Mouse (Mus musculus) embryonic facial prominence, embryonic 14.5 days (tissue): ENCODE data around the gene Srebf2. TPM values are rescaled to one million over a fixed set of nuclear protein-coding genes. Genes with fewer than 3 reads are reported as not detected.

Experiments
- ATAC-seq: fragments of 200-750 bp; cut with Nextera tagmentation; 2 replicates; pipeline ENCODE4 v1.8.0; 2017; ENCODE audit warnings: low read depth, moderate number of reproducible peaks, moderate TSS enrichment
- DNase-seq: peaks from one replicate; pipeline ENCODE4 v3.0.0-alpha.2; 2015; ENCODE audit warnings: low spot score
- H3K27ac ChIP-seq: fragments of 300-500 bp; sonication (generic); replicated peaks from 2 replicates; pipeline ENCODE4 v1.5.1; 2014; ENCODE audit warnings: low read depth, mild to moderate bottlenecking, low read length, moderate library complexity
- H3K27me3 ChIP-seq: fragments of 300-500 bp; sonication (generic); replicated peaks from 2 replicates; pipeline ENCODE4 v1.6.1; 2014; ENCODE audit warnings: low read length; ENCODE audit not compliant: control insufficient read depth, insufficient read depth
- H3K36me3 ChIP-seq: fragments of 300-500 bp; sonication (generic); 2 replicates; pipeline ENCODE4 v1.6.1; 2014; ENCODE audit warnings: low read length, mixed read lengths; ENCODE audit not compliant: control insufficient read depth, insufficient read depth
- H3K4me1 ChIP-seq: fragments of 300-500 bp; sonication (generic); 2 replicates; pipeline ENCODE4 v1.6.1; 2014; ENCODE audit warnings: antibody characterized with exemption, low read length; ENCODE audit not compliant: control insufficient read depth, insufficient read depth
- H3K4me2 ChIP-seq: fragments of 300-500 bp; sonication (generic); 2 replicates; pipeline ENCODE4 v1.6.1; 2014; ENCODE audit warnings: low read depth, mild to moderate bottlenecking, low read length, moderate library complexity, mixed read lengths
- H3K4me3 ChIP-seq: fragments of 300-500 bp; sonication (generic); 2 replicates; pipeline ENCODE4 v1.5.1; 2014; ENCODE audit warnings: low read depth, mild to moderate bottlenecking, low read length
- H3K9ac ChIP-seq: fragments of 300-500 bp; sonication (generic); 2 replicates; pipeline ENCODE4 v1.6.1; 2014; ENCODE audit warnings: low read depth, mild to moderate bottlenecking, low read length, moderate library complexity, mixed read lengths
- H3K9me3 ChIP-seq: fragments of 300-500 bp; sonication (generic); 2 replicates; pipeline ENCODE4 v1.6.1; 2016; ENCODE audit warnings: low read length; ENCODE audit not compliant: control insufficient read depth
- WGBS: fragments of 180-500 bp; shearing (Covaris S2); extraction: QIAGEN DNeasy Blood & Tissue Kit; methylation state at CpG from one replicate; pipeline ENCODE4 v1.1.7; 2014; 5-methylcytosine and 5-hydroxymethylcytosine counted together
- polyA plus RNA-seq: library from polyadenylated mRNA; unstranded; fragments of >200 nt; fragmentation: Nextera tagmentation; extraction: Ambion mirVana; gene quantifications from 2 replicates; pipeline ENCODE4 v1.2.1, GENCODE M21; 2014

Gene Srebf2
- polyA plus RNA-seq, 1 experiment from 2014 or later, result 99.2 TPM

DNA sequence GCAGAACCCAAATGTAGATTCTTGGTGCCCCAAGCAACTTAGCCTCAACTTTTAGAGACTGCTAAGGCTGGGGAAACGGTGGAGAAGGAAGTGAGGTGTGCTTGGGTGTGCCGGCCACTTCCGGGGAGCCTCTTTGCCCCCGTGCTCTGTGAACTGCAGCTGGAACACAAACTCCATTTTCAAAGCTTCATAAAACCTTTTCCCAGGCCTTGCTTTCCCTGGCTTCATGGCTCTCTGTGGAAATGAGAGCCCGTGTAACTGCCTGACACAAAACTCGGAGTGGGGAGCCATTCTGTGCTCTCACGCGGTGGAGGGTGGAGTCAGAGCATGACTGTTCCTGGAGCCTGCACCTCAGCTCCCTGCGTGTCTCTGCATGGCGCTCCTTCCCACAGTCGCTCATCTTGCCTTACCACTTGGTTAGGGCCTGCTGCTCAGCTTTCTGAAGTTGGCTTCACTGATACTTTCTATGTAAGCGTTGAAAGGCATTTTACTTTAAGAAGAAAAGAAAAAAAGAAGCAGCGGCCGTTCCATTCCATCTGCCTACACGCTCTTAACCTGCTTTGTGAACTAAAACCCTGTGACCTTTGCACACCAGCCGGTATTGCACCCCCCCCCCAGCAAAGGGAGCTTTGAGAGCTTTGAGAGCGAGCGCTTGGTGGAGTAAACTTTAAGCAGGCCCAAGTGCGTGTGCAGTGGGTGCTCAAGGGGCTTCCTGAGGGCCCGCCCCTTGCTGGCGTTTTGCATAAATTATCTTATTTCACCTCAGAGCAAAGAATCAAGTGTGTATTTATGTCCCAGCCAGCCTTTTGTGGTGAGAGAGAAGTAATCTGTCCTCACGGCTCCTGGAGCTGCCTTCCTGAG is 19.5 kb downstream of the Srebf2 start:
- Histone ChIP-seq H3K9me3 (no peaks in the 10 kb centered on the region), H3K36me3 (peaks cover 24% of the 10 kb centered on the region), H3K4me2 (0 out of 2 replicates have a peak overlapping the region, but pooled peaks have one; percentile 4), H3K27me3 (no peaks in the 10 kb centered on the region), H3K4me1 (peaks cover 25% of the 10 kb centered on the region), H3K27ac (peak overlapping the region; percentile 69), H3K9ac (0 out of 2 replicates have a peak overlapping the region, but pooled peaks have one; percentile 6), H3K4me3 (no peak overlapping the region)
- 56% methylated on average over 22 of the region's 22 CpGs for WGBS
- DNase-seq (peak; percentile 49), ATAC-seq (no peak; the same call in 1 of the 2 replicates)

DNA sequence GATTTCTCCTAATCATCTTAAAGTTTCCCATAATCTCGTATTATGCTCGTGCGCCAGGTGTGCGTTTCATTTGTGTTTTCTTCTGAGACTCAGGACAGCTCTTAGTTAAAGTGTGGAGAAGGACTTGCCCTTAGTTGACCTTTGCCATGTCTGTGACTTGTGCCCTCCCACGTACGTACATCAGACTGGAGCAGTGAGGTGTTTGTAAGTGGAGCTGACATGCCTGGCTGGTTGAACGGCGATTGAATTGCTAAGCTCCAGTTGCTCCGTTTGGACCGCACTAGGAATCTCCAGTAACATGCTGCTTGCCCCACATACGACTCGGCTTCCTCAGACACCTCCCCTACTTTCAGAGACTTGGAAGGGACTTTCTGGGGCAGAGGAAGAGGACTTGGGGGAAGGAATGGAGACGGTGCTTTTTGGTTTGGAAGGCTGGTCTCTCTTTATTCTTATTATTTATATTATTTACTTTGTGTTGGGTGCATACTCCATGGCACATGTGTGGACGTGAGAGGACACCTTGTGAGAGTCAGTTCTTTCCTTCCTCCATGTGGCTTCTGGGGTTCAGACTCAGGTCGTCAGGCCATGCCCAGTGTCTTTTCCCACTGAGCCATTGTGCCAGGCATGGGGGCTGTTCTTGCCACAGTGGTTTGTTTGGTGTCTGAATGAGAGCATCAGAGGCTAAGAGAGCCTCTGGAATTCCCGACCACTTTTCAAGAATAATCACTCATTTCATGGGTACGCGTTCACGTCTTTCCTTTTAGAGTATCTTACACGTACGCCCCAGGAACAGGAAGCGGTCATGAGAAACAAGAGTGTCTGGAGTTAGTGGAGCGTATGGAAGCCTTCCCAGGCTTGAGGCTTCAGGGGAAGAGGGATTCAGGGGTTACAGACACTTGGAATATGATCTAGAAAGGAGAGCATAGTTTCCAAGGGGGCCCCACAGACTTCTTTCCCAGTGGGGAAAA is 20.5 kb downstream of the Srebf2 start:
- WGBS, result 62% methylated on average over 23 of the region's 23 CpGs
- Histone ChIP-seq H3K9ac (no peak overlapping the region), H3K27me3 (no peaks in the 10 kb centered on the region), H3K36me3 (peaks cover 33% of the 10 kb centered on the region), H3K9me3 (no peaks in the 10 kb centered on the region), H3K27ac (peak overlapping the region; percentile 69), H3K4me2 (no peak overlapping the region), H3K4me3 (no peak overlapping the region), H3K4me1 (peaks cover 23% of the 10 kb centered on the region)
- ATAC-seq, result 0 out of 2 replicates have a peak, but pooled peaks have one; percentile 27
- peak; percentile 49 for DNase-seq

DNA sequence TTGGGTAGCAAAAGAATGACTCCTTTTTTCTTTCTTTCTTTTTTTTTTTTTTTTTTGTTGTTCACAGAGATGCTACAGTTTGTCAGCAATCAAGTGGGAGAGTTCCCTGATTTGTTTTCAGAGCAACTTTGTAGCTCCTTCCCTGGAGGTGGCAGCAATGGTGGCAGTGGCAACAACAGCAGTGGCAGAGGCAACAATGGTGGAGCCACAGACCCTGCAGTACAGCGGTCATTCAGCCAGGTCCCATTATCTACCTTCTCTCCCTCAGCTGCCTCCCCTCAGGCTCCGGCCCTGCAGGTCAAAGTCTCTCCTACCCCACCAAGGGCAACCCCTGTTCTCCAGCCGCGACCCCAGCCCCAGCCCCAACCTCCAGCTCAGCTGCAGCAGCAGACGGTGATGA is 22.7 kb downstream of the Srebf2 start:
- ATAC-seq, result no peak

DNA sequence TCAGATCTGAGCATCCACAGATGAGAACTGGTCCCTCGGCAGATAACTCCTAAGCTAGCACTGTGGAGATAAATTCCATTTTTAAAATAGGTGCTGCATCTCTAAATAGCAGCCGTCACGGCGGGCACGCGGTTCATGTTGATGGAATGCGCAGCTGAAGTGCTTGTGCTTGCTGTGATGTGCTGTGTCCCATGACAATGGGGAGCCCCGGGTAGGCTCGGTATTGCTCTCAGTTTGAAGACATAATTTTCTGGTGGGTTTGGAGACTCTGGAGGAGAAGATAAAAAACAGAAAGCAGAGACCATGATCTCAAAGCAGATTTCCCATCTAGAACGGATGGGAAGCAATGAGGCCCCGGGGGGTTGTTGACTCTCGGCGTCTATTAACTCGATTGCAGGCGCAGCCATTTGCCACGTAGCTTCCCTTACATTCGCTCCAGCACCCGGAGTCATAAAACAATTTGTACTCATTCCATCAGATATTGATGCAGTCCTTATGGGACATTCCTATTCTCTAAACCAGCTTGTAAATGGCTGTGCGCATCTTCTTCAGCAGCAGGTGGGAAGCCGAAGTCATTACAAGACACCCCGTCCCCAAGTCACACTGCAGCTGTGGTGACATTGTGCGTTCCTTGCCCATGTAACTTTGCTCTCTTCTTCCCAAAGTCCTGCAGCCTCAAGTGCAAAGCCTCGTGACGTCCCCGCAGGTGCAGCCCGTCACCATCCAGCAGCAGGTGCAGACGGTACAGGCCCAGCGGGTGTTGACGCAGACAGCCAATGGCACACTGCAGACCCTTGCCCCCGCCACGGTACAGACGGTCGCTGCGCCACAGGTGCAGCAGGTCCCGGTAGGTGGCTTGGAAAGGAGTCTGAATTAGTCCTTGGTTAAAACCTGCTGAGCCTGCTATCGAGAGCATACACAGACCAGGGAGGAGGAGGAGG is 23.7 kb downstream of the Srebf2 start:
- Histone ChIP-seq H3K27me3 (no peaks in the 10 kb centered on the region), H3K4me1 (peaks cover 21% of the 10 kb centered on the region; the same call in 1 of the 2 replicates), H3K9me3 (no peaks in the 10 kb centered on the region), H3K4me3 (no peak overlapping the region), H3K27ac (no peak overlapping the region), H3K36me3 (peaks cover 65% of the 10 kb centered on the region), H3K9ac (no peak overlapping the region), H3K4me2 (no peak overlapping the region)
- ATAC-seq, result no peak
- DNase-seq, result no peak
- WGBS, result 86% methylated on average over 36 of the region's 36 CpGs

More for the DNA sequence above, 22.7 kb downstream of the Srebf2 start:
- H3K36me3 ChIP-seq, result peaks cover 54% of the 10 kb centered on the region
- peaks cover 21% of the 10 kb centered on the region for H3K4me1 ChIP-seq
- no peak overlapping the region for H3K4me3 ChIP-seq
- DNase-seq, result no peak
- no peak overlapping the region for H3K4me2 ChIP-seq
- no peak overlapping the region for H3K27ac ChIP-seq
- H3K27me3 ChIP-seq, result no peaks in the 10 kb centered on the region
- no peaks in the 10 kb centered on the region for H3K9me3 ChIP-seq
- no peak overlapping the region for H3K9ac ChIP-seq
- 74% methylated on average over 5 of the region's 5 CpGs for WGBS

DNA sequence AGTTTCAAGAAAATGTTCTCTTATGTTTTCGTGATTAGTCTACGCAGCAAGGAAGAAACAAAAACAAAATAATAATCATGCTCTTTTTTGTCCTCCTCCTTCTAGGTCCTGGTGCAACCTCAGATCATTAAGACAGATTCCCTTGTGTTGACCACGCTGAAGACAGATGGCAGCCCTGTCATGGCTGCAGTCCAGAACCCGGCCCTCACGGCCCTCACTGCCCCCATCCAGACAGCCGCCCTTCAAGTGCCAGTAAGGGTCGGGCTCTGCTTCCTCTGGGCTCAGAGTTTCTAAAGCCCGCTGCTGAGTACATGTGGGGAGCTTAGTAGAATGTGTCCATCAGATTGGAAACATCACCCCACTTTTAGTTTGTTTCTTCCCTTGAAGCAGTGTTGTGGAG is 25.7 kb downstream of the Srebf2 start:
- Histone ChIP-seq H3K9ac (no peak overlapping the region), H3K27ac (no peak overlapping the region), H3K4me1 (0 out of 2 replicates have a peak, but pooled peaks cover 5% of the 10 kb centered on the region), H3K36me3 (peaks cover 84% of the 10 kb centered on the region), H3K27me3 (no peaks in the 10 kb centered on the region), H3K4me2 (no peak overlapping the region), H3K9me3 (no peaks in the 10 kb centered on the region), H3K4me3 (no peak overlapping the region)
- DNase-seq, result no peak
- 84% methylated on average over 8 of the region's 8 CpGs for WGBS
- no peak for ATAC-seq

DNA sequence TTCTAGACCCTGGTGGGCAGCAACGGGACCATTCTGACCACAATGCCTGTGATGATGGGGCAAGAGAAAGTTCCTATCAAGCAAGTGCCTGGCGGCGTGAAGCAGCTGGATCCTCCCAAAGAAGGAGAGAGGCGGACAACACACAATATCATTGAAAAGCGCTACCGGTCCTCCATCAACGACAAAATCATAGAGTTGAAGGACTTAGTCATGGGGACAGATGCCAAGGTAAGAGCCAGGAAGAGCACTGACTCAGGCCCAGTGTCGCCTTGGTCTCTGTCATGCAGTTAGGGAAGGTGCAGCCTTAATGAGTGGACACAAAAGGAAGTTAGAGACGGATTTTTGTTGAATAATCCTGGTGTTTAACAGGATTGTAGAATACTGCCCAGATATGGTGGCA is 28.1 kb downstream of the Srebf2 start:
- ATAC-seq, result no peak
- no peak overlapping the region for H3K9ac ChIP-seq
- DNase-seq, result no peak
- WGBS, result 93% methylated on average over 9 of the region's 9 CpGs
- H3K27me3 ChIP-seq, result no peaks in the 10 kb centered on the region
- no peaks in the 10 kb centered on the region for H3K9me3 ChIP-seq
- H3K4me3 ChIP-seq, result no peak overlapping the region
- no peak overlapping the region for H3K27ac ChIP-seq
- no peaks in the 10 kb centered on the region for H3K4me1 ChIP-seq
- H3K36me3 ChIP-seq, result peaks cover 99% of the 10 kb centered on the region
- no peak overlapping the region for H3K4me2 ChIP-seq

DNA sequence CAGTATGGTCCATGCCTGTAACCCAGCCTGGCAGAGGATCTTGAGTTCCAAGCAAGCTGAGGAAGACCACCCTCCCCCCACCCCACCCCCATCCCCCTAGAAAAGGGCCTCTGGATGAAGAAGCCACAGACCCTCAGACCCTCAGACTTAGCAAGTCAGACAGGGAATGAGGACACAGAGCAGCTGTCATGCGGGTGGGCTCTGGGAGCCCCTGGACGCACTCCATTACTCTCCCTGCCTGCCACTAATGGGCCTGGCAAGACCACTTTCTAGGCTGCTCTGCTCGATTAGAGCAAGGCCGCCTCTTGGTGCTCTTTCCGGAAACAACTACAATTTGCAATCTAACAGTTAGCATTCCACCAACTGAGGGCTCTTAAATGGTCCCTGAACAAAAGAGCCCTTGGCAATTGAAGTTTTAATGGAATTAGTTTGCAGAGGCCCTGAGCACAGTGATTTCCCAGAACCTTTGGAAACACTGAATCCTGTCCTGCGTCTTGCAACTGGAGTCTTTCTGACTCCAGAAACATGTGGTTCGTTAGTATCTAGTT is 30.8 kb downstream of the Srebf2 start:
- 96% methylated on average over 7 of the region's 7 CpGs for WGBS
- H3K9me3 ChIP-seq, result peaks cover 11% of the 10 kb centered on the region; the same call in 1 of the 2 replicates
- no peaks in the 10 kb centered on the region for H3K27me3 ChIP-seq
- no peaks in the 10 kb centered on the region for H3K4me1 ChIP-seq
- H3K4me2 ChIP-seq, result no peak overlapping the region
- ATAC-seq (no peak), DNase-seq (no peak)
- no peak overlapping the region for H3K9ac ChIP-seq
- H3K27ac ChIP-seq, result no peak overlapping the region
- H3K36me3 ChIP-seq, result peaks cover 99% of the 10 kb centered on the region
- no peak overlapping the region for H3K4me3 ChIP-seq
